Mouse (Mus musculus) adrenal gland, postnatal 25 days (tissue): ENCODE results near the gene Cept1. TPM values are rescaled to one million over a fixed set of nuclear protein-coding genes. Genes with fewer than 3 reads are reported as not detected.
A peak's percentile ranks its signal among the peaks of the same experiment; 100 is the strongest.

Experiments used
- DNase-seq: peaks from one replicate; pipeline ENCODE4 v3.0.0; 2021; ENCODE audit warnings: mixed read lengths
- total RNA-seq: library from RNA; stranded (reverse); gene quantifications from 2 replicates; pipeline ENCODE4 v1.2.3, GENCODE M21; 2021

The Cept1 gene
- total RNA-seq, 1 experiment from 2014 or later: 38.6 TPM

DNA sequence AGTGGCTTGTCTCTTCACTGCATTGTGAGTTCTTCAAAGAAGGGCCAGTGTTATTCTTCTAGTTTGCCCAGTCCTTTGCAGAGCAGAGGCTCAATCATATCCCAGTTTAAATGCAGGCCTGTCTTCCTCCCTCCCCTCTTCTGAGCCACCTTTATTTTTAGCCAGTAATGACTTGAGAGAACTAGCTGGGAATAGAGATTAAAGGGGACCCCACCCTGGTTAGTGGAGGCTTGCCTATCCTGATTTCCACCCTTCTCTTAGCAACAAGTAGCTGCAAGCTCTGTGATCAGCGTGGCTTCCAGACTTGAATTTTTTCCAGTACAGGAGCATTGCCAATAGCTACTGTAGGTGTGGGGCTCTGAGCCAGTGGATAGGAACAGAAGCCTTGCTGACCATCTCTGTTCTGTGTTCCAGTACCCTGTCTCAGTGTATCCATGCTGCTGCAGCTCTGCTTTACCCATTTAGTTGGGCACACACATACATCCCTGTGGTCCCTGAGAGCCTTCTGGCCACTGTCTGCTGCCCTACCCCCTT, 53.1 kb downstream of the Cept1 start:
- DNase-seq: no peak

DNA sequence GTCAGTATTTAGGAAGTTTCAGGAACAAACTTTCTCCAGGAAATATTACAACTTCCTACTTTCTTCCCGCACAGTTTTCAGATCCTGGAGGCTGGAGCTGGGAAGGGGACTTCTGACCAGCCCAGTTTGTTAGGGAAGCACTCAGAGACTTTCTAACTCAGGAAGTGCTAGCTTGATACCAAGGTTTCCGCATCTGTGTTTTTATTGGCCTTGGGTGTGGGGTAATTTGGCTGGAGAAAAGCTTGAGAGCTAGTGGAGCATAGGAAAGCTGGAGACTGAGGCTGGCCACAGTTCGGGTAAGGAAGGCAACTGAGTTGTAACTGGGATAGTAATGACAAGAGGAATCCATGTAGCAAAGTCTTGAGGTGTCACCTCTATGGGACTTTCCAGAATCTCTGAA, 53.7 kb downstream of the Cept1 start:
- no peak for DNase-seq

DNA sequence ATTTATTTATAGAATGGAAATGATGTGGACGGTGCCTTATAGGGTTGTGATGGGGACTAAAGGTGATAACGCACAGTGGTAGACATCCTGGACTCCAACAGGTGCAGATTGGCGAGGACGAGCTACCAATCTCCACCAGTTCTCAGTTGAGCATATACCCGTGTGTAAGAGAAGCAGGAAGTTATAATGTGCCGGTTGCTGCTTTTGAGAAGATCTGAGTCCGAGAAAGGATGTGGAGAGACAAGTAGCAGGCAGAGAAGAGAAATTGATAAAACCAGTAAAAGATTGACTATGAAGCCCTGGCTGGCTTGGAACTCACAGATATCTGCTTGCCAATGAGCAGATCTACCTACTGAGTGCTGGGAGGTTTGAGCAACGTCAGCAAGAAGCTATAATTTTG, 54.4 kb downstream of the Cept1 start:
- no peak for DNase-seq

DNA sequence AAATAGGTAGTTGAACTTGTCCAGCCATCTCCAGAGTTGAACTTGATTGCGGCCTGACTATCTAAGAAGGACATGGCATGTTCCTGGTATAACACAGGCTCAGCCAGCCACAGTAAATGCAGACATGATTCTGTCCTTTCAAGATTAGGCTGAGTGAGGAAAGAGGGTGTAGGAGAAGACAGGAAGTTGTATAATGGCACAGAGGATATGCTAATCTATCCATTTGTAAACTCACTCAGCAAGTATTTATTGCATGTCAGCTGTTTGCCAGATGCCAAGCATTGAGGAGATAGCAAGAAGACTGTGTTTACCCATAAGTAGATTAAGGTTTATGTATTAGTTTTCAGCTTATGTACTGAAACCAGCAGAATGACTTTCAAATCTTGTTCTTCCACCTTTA, 54.9 kb downstream of the Cept1 start:
- no peak for DNase-seq

DNA sequence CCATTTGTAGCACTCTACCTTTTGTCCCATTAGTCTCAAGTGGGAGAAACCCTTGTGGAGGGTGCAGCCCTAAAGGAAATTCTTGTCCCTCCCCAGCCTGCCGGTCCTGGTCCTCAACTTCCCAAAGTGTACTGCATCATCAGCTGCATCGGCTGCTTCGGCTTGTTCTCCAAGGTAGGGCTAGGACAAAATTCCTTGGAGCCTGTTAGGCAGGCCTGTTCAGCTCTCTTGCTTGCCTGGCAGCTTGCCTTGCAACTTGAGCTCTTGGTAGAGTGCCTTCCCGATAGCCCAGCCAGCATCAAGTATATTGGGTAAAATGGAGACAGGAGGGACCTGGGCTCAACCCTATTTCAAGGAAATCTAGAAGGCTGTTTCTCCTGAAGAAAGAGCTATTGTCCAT, 57.4 kb downstream of the Cept1 start:
- DNase-seq: no peak

DNA sequence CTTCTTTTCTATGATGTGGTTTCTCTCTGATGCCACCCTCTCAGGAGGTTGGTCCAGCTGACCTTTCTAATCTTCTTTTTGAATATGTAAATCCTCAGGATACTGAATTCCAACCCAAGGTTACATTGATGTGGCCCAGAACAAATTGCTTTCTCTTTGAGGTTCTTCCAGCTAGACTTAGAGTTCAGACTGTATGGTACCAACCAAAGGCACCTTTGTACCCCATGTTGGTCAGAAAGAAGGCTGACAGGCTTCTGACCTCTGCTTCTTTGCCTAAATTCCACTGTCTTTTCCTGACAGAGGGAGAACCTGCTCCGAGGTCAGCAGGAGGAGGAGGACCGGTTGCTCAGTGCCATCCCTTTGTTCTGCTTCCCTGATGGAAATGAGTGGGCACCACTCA, 60.1 kb downstream of the Cept1 start:
- no peak for DNase-seq

DNA sequence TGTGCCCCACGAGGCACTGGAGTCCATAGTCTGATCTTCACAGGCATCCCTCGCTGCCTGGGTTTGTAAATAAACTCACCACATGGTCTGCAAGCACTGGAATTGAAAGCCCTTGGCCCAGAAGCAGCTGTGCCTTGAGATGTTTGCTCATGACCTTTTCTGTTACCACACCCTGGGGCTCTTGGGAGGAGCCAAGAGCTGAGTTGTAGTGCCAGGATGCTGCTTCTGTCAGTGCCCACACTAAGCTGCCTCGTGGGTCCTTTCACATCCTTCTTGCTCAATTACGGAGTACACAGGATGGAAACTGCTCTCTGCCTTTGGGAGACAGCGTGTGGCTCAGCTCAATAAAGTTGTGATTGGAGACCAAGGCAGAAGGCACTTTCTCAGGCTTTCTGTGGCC, 61.8 kb downstream of the Cept1 start:
- DNase-seq: no peak

DNA sequence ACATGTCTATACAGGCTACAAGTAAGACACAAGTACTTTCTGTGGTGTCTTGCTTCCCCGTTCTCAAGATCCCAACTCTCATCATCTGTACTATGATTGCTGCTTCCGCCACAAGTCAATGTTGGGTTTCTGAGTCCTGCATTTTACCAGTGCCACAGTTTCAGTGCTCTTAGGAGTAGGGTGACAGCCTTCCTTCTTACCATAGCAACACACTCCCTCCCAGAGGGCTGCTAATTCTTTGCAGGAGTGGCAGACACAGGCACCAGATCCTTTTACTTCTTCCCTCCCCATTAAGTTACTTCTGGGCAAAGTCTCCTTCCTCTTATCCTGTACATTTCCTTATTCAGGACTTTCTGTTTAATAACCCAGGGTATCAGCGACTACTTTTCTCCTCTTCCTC, 62.7 kb downstream of the Cept1 start:
- DNase-seq: no peak

DNA sequence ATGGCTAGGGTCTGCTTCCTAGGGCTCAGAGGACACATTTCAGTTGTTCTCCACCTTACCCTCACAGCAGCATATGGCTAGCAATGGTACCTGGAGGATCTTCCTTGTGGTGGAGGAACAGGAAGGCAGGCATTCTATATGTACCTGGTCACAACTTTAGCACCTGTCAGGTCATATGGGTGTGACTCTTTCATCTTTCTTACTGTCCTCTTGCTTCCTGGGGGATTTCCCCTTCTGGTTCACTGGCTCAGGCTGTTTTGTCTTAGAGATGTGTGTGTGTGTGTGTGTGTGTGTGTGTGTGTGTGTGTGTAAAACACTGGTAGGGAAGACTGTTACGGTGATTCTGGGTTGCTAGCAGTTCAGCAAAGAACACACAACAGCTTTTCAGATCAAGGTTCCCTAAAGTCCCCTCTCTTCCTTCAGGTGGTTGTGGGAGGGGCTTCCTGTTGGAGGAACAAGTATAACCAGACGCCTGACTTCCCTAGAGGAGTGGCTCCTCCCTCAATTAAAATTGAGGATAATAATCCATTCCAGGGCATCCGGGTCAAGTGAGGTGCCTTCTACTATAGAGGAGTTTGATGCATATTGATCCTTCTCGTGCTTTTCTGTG, 63.7 kb downstream of the Cept1 start:
- DNase-seq: no peak

DNA sequence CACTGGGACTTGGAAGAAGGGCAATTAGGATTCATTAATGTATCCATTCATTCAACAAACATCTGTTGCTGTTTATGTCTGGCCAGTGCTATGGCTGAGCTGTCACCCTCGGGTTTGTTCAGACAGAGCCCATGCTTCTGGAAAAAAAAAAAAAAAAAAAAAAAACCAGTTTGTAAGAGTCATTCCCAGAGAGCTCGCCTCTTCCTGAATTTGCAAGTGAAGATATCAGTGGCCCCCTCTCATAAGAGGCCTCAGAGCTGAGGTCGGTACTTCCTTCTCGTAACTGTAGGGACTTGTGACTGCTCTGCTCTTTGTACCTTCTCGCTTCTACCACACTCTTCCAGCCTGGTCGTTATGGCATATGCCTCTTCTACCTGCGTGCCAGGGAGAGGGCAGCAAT, 64.3 kb downstream of the Cept1 start:
- no peak for DNase-seq

DNA sequence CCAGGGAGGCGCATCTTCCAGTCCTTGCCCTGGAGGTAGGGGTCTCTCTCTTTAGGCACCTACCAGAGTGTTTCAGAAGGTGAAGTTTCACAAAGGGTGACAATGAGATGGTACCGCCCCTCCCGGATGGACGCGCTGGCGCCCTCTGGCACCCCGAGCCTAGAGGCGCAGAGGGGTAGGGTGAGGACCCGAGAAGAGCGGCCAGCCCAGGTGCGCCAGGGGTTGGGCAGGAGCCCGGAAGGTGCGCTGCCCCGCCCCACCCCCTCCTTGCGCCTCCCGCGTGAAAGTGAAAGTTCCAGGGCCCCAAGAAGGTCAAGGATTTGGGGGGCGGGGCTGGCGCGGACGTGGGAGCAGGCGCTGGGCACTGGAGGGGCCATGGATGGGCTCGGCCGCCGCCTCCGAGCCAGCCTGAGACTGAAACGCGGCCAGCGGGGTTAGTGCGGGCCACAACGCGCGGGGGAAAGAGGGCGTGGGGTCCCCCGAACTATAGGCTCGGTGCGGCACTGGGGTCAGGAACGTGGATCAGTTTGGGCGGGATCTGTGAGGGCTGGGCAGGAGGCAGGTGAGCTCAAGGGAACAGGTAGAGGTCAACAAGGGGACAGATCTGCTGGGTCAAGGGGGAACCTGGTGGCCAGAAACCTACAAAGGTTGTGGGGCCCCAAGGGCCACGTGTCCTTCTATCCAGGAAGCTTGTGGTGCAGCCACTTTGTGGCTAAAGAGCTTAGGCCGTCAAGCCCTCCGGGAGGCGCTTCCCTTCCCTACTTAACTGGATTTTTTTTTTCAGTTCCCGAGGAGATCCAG, 65.1 kb downstream of the Cept1 start, which contains the start of gene Dennd2d:
Gene Dennd2d (plus strand): TSS at position 125 of the 801 bp plus-strand sequence.
- DNase-seq: peak; percentile 42

DNA sequence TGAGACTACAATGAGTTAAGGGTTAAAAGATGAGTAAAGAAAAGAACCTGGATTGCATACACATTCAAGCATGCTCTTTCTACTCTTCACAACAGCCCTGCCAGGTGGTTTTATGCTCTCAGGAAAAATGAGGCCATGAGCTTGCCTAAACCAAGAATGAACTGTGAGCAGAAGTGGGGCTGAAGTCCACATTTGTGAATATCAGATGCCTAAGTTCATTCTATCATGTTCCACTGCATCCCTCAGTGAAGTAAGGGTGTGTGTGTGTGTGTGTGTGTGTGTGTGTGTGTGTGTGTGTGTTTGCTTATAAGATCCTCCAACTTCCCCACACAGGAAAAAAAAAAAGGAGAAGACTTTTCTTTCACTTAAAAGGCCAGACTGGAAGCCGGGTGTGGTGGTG, 70.7 kb downstream of the Cept1 start:
- no peak for DNase-seq

DNA sequence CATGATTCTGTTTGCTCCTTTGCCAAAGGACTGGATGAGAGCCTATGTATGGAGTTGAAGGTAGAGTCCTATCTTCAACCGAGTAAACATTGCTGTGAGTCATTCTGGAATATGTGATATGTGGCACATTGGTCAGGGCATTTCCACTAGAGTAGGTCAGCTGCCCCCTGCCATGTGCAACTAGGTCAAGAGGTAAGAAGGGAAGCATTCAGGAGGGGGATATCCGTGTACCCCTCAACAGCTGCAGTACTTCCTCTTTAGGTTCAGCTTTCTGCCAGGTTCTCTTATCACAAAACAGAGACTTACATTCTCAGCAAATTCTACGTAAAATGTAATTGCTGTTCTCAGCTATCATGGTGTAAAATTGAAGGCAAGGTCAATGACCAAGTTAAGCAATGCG, 73.4 kb downstream of the Cept1 start:
- no peak for DNase-seq

DNA sequence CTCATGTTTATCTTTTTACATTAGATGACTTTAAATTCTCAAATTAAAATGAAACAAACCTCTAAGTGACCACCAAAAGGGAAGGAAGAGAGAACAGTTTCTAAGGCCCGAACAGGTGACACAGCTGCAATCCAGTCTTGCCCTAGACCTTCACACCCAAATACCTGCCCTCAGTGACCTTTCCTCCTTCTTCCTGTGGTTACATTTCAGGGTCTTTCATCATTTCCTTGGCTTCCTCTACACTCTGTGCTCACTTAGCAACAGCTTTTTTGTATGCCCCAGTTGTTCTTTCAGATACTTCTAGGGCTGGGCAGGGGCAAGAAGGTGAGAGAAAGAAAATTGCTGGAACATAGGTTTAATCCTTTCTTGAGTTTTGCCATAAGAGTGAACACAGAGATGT, 82.9 kb downstream of the Cept1 start:
- no peak for DNase-seq

DNA sequence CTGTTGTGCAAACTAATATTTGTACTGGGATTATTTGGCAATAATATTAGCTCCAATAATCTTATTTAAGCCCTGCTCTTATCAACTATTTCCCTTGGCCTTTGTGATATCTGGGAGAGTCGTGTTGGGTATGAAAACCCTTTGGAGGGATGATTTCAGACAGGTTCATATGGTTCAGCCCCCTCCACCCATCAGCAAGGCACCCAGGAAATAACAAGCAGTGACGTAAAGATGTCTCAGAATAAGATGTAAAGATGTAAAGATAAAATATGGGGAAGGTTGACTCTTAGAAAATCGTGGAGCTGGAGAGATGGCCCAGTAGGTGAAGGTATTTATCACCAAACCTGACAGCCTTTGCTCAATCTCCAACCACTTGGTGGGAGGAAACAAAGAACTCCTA, 85.1 kb downstream of the Cept1 start:
- no peak for DNase-seq

DNA sequence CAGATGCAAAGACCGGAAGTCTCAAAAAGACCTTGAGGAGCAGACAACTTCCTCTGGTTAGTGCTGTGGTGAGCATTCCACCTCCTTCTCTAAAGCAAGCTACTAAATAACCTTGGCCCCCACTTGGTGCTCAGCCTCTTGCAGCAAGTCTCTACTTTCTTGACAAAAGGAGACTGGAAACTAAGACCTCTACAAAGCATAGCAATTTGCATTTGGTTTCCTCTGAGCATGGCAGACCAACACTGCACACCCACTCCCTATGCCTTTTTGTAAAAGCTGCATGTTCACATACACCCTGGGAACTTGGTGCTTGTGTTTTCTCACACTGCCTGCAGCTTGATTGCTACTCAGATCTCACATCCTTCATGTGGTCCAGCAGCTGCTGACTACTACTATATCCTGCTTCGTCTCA, 85.5 kb downstream of the Cept1 start:
- no peak for DNase-seq

DNA sequence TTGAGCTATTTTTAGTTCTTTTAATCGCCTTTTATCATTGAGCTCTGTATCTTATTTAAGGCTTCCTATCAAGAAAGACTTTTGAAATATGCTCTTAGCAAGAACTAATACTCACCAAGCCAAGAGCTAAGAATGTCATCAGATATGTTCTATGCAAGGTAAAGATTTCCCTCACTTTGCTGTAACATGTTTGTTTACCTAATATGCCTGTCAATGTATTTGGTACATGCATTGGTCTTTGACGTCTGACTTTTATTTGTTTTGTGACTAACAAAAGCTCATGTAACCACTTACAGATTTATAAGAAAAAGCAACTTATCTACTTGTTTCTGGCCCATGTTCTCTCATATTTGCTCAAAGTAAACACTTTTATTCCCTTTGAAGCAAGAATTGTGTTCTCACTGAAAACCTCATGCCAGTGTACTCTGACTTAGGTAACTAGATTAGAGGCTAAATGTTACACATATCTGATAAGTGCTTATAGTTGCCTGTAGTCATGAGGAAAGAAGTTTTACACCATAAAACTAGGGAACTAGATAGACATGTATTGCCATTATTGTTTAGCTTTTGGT, 90.2 kb downstream of the Cept1 start:
- no peak for DNase-seq

DNA sequence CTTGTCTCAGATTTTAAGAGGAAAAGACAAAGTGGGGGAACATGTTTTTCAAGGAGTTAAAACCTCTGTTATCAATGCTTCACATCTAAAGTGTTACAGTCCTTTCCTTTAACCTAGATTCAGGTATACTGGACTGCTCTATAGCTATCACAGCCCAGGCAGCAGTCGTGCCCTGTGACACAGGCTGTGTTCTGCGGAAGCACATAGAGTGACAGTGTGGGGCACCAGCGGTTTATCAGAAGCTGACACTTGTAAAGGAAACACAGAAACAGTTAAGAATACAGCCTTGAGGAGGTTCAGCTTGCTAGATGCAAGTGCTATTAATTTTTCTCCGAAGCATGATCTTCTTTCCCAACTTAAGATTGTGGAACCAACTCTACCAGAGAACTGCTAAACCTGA, 95.0 kb downstream of the Cept1 start:
- no peak for DNase-seq

Other genes with a start within 250 kb of the Cept1 start
- not detected in 2 replicates for gene Chil6, start 141.6 kb downstream of the Cept1 start, total RNA-seq
- gene Dennd2d, start 65.4 kb downstream of the Cept1 start, total RNA-seq: 4.6 and 5.0 TPM in 2 replicates
- 56.6 and 83.3 TPM in 2 replicates for gene Dram2, start within 50 bp of the Cept1 start, total RNA-seq
- 18.3 and 19.4 TPM in 2 replicates for gene Lrif1, start 137.2 kb upstream of the Cept1 start, total RNA-seq
- gene Cd53, start 242.3 kb upstream of the Cept1 start, total RNA-seq: 4.9 and 5.3 TPM in 2 replicates